Mouse (Mus musculus): ENCODE data around the gene Pnpla8. TPM values are rescaled to one million over a fixed set of nuclear protein-coding genes. Genes with fewer than 3 reads are reported as not detected.

Pnpla8 gene
- total and polyA plus RNA-seq, 2 experiments, result 17.2 to 111 TPM

- peaks cover 15% of the 10 kb centered on the region for H3K27me3 ChIP-seq (ENCODE audit: control insufficient read depth, insufficient read depth, low read length)
- peak overlapping the region; percentile 27; the same call in 1 of the 2 replicates for H3K4me3 ChIP-seq (ENCODE audit: insufficient read depth, low read depth, low read length)
- H3K4me1 ChIP-seq (ENCODE audit: control insufficient read depth, insufficient read depth, low read length), result no peaks in the 10 kb centered on the region
- no peaks in the 10 kb centered on the region for H3K79me2 ChIP-seq (ENCODE audit: control insufficient read depth, insufficient read depth, low read length)
- H3K9ac ChIP-seq (ENCODE audit: low read depth, low read length), result no peak overlapping the region
- no peak for DNase-seq (ENCODE audit: extremely low read depth, low read depth, low spot score)
- 1% methylated on average over 61 of the region's 61 CpGs for WGBS
- TF ChIP-seq POLR2A (IDR thresholded peaks at IDR 0.05; ENCODE audit: extremely low read depth, insufficient read depth, low read length) (no peak), CTCF (IDR thresholded peaks at IDR 0.05; ENCODE audit: low read depth, low read length) (no peak)
- no peaks in the 10 kb centered on the region for H3K36me3 ChIP-seq (ENCODE audit: control insufficient read depth, insufficient read depth, low read length)
- no peak overlapping the region for H3K27ac ChIP-seq (replicated peaks; ENCODE audit: insufficient read depth, low read depth, low read length)
These were observed 108.4 kb downstream of the Pnpla8 start for GRCm38 (mm10) chr12:44329316-44330215.

DNA sequence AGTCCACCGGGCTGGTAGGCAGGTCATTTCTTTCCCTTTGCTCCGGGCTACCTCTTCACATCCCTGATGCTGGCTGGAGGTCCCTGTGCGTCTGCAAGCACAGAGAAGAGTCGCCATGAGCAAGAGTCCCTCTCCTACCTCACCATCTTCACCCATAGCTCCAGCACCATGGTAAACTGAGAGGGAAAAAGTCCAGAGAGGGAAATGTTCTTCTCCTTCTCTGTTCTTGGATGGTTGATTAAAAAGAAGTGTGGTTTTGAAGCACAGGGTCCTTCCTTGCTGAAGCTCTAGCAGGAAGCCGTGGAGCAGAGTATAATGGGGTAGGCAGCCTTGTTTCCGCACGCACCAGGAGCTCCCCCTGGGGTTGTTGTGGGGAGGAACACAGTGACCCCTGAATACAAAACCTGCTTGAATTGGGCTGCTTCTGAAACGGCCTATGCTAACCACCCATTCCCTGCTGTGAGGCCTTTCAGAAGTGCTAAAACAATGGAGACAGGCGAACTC lies 109.1 kb downstream of the Pnpla8 start:
- 6% methylated on average over 9 of the region's 9 CpGs for WGBS
- DNase-seq (ENCODE audit: extremely low read depth, low read depth, low spot score), result no peak
- no peak for TF ChIP-seq CTCF (IDR thresholded peaks at IDR 0.05; ENCODE audit: low read depth, low read length)
- TF ChIP-seq POLR2A (IDR thresholded peaks at IDR 0.05; ENCODE audit: extremely low read depth, insufficient read depth, low read length), result no peak
- peaks cover 15% of the 10 kb centered on the region for H3K27me3 ChIP-seq (ENCODE audit: control insufficient read depth, insufficient read depth, low read length)
- H3K4me3 ChIP-seq (ENCODE audit: insufficient read depth, low read depth, low read length), result no peak overlapping the region
- H3K36me3 ChIP-seq (ENCODE audit: control insufficient read depth, insufficient read depth, low read length), result no peaks in the 10 kb centered on the region
- no peaks in the 10 kb centered on the region for H3K4me1 ChIP-seq (ENCODE audit: control insufficient read depth, insufficient read depth, low read length)
- no peaks in the 10 kb centered on the region for H3K79me2 ChIP-seq (ENCODE audit: control insufficient read depth, insufficient read depth, low read length)
- H3K9ac ChIP-seq (ENCODE audit: low read depth, low read length), result no peak overlapping the region
- H3K27ac ChIP-seq (replicated peaks; ENCODE audit: insufficient read depth, low read depth, low read length), result no peak overlapping the region

- no peaks in the 10 kb centered on the region for H3K27me3 ChIP-seq (ENCODE audit: control insufficient read depth, insufficient read depth, low read length)
- TF ChIP-seq CTCF (IDR thresholded peaks at IDR 0.05; ENCODE audit: low read depth, low read length), result no peak
- no peak for TF ChIP-seq POLR2A (IDR thresholded peaks at IDR 0.05; ENCODE audit: extremely low read depth, insufficient read depth, low read length)
- no peak overlapping the region for H3K27ac ChIP-seq (replicated peaks; ENCODE audit: insufficient read depth, low read depth, low read length)
- H3K79me2 ChIP-seq (ENCODE audit: control insufficient read depth, insufficient read depth, low read length), result no peaks in the 10 kb centered on the region
- no peak overlapping the region for H3K9ac ChIP-seq (ENCODE audit: low read depth, low read length)
- WGBS, result 87% methylated on average over 2 of the region's 2 CpGs
- no peaks in the 10 kb centered on the region for H3K36me3 ChIP-seq (ENCODE audit: control insufficient read depth, insufficient read depth, low read length)
- DNase-seq (ENCODE audit: extremely low read depth, low read depth, low spot score), result no peak
- H3K4me3 ChIP-seq (ENCODE audit: insufficient read depth, low read depth, low read length), result no peak overlapping the region
- H3K4me1 ChIP-seq (ENCODE audit: control insufficient read depth, insufficient read depth, low read length), result no peaks in the 10 kb centered on the region
These were observed 116.0 kb downstream of the Pnpla8 start for GRCm38 (mm10) chr12:44337136-44337640.

GRCm38 (mm10) chr12:44338195-44338622 lies 117.0 kb downstream of the Pnpla8 start:
- H3K4me1 ChIP-seq (ENCODE audit: control insufficient read depth, insufficient read depth, low read length), result no peaks in the 10 kb centered on the region
- no peak overlapping the region for H3K27ac ChIP-seq (replicated peaks; ENCODE audit: insufficient read depth, low read depth, low read length)
- WGBS, result 73% methylated on average over 8 of the region's 8 CpGs
- no peaks in the 10 kb centered on the region for H3K27me3 ChIP-seq (ENCODE audit: control insufficient read depth, insufficient read depth, low read length)
- H3K4me3 ChIP-seq (ENCODE audit: insufficient read depth, low read depth, low read length), result no peak overlapping the region
- no peaks in the 10 kb centered on the region for H3K36me3 ChIP-seq (ENCODE audit: control insufficient read depth, insufficient read depth, low read length)
- H3K9ac ChIP-seq (ENCODE audit: low read depth, low read length), result no peak overlapping the region
- no peak for DNase-seq (ENCODE audit: extremely low read depth, low read depth, low spot score)
- TF ChIP-seq POLR2A (IDR thresholded peaks at IDR 0.05; ENCODE audit: extremely low read depth, insufficient read depth, low read length) (no peak), CTCF (IDR thresholded peaks at IDR 0.05; ENCODE audit: low read depth, low read length) (no peak)
- H3K79me2 ChIP-seq (ENCODE audit: control insufficient read depth, insufficient read depth, low read length), result no peaks in the 10 kb centered on the region

- Histone ChIP-seq H3K79me2 (ENCODE audit: control insufficient read depth, insufficient read depth, low read length) (no peaks in the 10 kb centered on the region), H3K36me3 (ENCODE audit: control insufficient read depth, insufficient read depth, low read length) (no peaks in the 10 kb centered on the region), H3K27ac (replicated peaks; ENCODE audit: insufficient read depth, low read depth, low read length) (no peak overlapping the region), H3K4me1 (ENCODE audit: control insufficient read depth, insufficient read depth, low read length) (no peaks in the 10 kb centered on the region), H3K9ac (ENCODE audit: low read depth, low read length) (no peak overlapping the region), H3K27me3 (ENCODE audit: control insufficient read depth, insufficient read depth, low read length) (no peaks in the 10 kb centered on the region), H3K4me3 (ENCODE audit: insufficient read depth, low read depth, low read length) (no peak overlapping the region)
- TF ChIP-seq POLR2A (IDR thresholded peaks at IDR 0.05; ENCODE audit: extremely low read depth, insufficient read depth, low read length), result no peak
- TF ChIP-seq CTCF (IDR thresholded peaks at IDR 0.05; ENCODE audit: low read depth, low read length), result no peak
- WGBS, result 76% methylated on average over 6 of the region's 6 CpGs
- DNase-seq (ENCODE audit: extremely low read depth, low read depth, low spot score), result no peak
These were observed 122.9 kb downstream of the Pnpla8 start for GRCm38 (mm10) chr12:44344075-44344474.
